Mouse (Mus musculus): ENCODE measurements around the gene Naa25. TPM values are rescaled to one million over a fixed set of nuclear protein-coding genes. Genes with fewer than 3 reads are reported as not detected.

The Naa25 gene
- polyA plus RNA-seq, 1 experiment from 2014 or later = 41.8 TPM

DNA sequence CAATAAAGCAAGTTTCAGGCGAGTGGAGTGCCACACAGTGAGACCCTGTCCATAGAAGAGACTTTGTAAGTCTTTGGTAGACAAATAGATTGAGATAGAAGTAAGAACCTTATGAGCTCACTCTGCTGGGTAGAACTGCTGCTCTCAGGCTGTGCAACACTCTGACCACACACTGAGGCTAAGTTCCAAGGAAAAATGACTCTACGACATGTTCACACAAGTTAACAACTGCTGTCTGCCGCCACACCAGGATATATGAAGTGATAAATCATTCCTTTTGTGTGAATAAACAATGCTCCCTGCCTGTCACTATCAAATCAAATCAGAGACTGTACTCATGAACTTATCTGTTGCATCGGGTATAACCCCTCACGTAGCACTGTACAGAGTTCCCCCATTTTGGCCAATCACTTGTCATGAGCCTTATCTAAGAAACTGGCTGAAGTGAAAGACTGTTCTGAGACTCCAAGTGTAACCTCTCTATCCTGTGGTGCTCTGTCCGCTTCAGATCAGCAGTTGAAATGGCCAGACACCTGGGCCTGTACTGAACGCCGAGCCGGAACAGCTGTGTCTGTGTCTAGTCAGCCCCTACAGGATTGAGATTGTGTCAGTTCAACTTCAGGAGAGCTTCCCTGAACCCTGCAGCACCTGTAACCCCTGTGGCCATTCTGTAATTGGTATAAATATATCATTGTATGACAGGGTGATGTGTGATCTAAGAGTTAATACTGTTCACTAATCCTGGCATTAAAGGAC lies 58.0 kb downstream of the Naa25 start:
- WGBS = 78% methylated on average over 9 of the region's 9 CpGs
- ATAC-seq (ENCODE audit: insufficient number of reproducible peaks, insufficient read depth, low FRiP score, low TSS enrichment) = no peak
- Histone ChIP-seq H3K4me3 (no peak overlapping the region), H3K27ac (no peak overlapping the region), H3K9ac (no peak overlapping the region), H3K4me2 (replicated peaks) (no peak overlapping the region), H3K9me3 (no peaks in the 10 kb centered on the region), H3K36me3 (no peaks in the 10 kb centered on the region), H3K4me1 (peaks cover 20% of the 10 kb centered on the region), H3K27me3 (no peaks in the 10 kb centered on the region)

DNA sequence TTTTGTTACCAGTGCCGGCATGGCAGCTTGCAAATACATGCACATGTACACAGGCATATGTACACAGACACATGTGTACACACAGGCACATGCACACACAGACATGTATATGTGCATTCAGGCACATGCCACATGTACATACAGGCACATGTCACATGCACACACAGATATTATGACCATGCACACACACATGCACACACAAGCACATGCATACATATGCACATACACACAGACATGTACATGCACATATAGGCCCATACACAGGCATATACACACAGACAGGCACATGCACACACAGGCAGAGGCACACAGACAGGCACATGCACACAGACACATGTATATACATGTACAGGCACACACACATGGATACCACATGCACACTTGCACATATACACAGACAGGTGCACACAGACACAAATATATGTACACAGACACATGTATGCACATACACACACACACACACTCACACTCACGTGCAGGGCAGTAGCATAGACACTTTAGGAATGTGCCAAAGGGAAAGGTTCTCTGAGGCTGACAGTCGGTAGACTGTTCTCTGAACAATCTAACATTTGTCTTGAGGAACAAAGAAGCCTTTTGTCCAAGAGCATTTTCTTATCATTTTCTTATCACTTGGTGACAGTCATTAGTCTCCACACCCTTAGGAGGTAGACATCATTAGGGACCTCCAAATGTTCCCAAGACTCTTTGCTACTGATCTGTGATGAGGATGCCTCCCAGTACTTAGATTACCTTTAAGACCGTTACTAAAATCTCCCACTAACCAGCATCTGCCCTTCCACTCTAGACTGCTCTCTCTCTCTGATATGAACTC lies 63.8 kb downstream of the Naa25 start:
- no peaks in the 10 kb centered on the region for H3K4me1 ChIP-seq
- no peak for ATAC-seq (ENCODE audit: insufficient number of reproducible peaks, insufficient read depth, low FRiP score, low TSS enrichment)
- WGBS = 39% methylated on average over 4 of the region's 4 CpGs
- no peak overlapping the region for H3K27ac ChIP-seq
- no peaks in the 10 kb centered on the region for H3K9me3 ChIP-seq
- no peak overlapping the region for H3K4me3 ChIP-seq
- H3K9ac ChIP-seq = no peak overlapping the region
- H3K4me2 ChIP-seq (replicated peaks) = no peak overlapping the region
- no peaks in the 10 kb centered on the region for H3K36me3 ChIP-seq
- no peaks in the 10 kb centered on the region for H3K27me3 ChIP-seq

DNA sequence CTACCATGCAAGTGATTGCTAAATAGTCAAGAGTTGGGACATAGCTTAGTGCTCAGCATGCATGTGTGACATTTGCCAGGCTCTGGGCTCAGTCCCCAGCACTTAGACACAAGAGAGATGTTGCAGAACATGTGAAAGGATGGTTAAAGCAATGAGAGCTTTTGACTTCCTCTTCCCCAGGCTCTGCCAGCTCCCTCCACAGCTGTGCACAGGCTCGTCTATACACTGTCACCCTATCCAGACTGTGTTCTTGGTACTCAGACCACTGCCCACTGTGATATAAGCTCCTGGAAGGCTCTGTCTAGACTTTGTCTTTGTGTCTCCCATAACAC lies 64.4 kb downstream of the Naa25 start:
- WGBS = 8% methylated on average over 1 of the region's 1 CpGs
- Histone ChIP-seq H3K36me3 (no peaks in the 10 kb centered on the region), H3K27me3 (no peaks in the 10 kb centered on the region), H3K4me2 (replicated peaks) (no peak overlapping the region), H3K9ac (no peak overlapping the region), H3K4me3 (no peak overlapping the region), H3K9me3 (no peaks in the 10 kb centered on the region), H3K27ac (no peak overlapping the region), H3K4me1 (no peaks in the 10 kb centered on the region)
- no peak for ATAC-seq (ENCODE audit: insufficient number of reproducible peaks, insufficient read depth, low FRiP score, low TSS enrichment)

DNA sequence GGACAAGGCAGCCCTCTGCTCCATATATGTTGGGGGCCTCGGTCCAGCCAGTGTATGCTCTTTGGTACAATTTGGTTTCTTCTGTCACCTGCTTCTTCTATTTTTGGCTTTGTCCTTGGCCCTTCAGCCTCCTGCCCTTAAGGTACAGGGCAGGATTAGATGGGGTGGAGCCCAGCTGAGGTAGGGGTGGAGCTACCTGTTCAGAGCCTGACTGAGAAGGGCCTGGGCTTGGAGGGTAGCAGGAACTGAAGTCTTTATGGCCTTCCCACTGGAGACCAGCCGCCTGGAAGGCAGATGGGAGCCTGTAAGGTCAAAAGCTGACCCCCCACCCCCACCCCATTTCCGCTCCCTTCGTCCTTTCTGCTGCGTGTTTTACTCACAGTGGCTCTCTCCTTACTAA lies 65.2 kb downstream of the Naa25 start:
- no peak for ATAC-seq (ENCODE audit: insufficient number of reproducible peaks, insufficient read depth, low FRiP score, low TSS enrichment)
- Histone ChIP-seq H3K27me3 (no peaks in the 10 kb centered on the region), H3K9ac (no peak overlapping the region), H3K27ac (no peak overlapping the region), H3K9me3 (no peaks in the 10 kb centered on the region), H3K4me3 (no peak overlapping the region), H3K4me2 (replicated peaks) (no peak overlapping the region), H3K36me3 (no peaks in the 10 kb centered on the region), H3K4me1 (no peaks in the 10 kb centered on the region)
- 49% methylated on average over 5 of the region's 5 CpGs for WGBS

DNA sequence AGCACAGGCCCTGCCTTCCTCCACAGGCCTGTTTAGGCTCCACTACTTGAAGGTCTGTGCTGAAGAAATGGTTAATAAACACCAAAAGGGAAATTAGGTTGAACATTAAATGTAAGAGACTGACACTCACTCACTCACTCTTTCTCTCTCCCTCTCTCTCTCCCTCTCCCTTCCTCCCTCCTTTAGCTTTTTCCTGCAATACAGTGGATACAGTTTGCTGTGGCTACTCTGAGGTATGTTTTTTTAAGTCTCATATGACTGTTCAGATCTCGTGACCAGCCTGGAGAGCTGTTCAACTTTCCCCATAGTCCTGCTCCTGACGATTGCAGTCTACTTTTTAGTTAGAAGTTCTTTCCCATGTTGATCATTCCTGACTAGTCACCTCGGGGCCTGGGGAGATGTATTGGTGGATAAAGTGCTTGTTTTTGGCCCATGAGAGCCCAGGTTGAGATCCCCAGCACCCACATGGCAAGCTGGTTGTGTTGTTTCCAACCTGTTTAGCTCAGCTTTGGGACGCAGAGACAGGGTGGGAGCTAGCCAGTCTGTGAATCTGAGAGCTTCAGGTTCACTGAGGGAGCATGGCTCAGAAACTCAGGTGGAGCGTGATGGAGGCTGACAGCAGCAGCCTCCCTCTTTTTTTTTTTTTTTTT lies 66.0 kb downstream of the Naa25 start:
- no peak for ATAC-seq (ENCODE audit: insufficient number of reproducible peaks, insufficient read depth, low FRiP score, low TSS enrichment)
- 57% methylated on average over 5 of the region's 5 CpGs for WGBS
- H3K4me1 ChIP-seq = no peaks in the 10 kb centered on the region
- no peak overlapping the region for H3K9ac ChIP-seq
- H3K27ac ChIP-seq = no peak overlapping the region
- no peaks in the 10 kb centered on the region for H3K27me3 ChIP-seq
- no peak overlapping the region for H3K4me2 ChIP-seq (replicated peaks)
- no peaks in the 10 kb centered on the region for H3K36me3 ChIP-seq
- H3K9me3 ChIP-seq = no peaks in the 10 kb centered on the region
- no peak overlapping the region for H3K4me3 ChIP-seq

DNA sequence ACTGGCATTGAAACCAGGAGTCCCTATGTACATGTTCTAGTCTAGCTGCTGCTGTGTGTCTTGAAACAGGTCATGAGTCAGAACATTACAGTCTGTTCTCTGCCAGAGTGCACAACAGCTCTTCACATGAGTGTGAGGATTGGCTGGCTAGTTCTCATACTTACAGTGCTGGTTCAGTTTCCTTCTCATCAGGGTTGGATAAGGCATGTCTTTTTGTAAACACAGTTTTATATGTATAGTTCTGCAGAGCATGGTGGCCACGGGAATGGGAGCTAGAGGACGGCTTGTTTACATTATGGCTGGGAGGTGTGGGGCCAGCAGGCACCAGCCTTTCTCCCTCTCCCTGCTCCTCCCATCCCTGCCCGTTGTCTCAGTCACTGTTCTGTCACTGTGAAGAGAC lies 71.8 kb downstream of the Naa25 start:
- no peak for ATAC-seq (ENCODE audit: insufficient number of reproducible peaks, insufficient read depth, low FRiP score, low TSS enrichment)
- H3K9me3 ChIP-seq = no peaks in the 10 kb centered on the region
- no peaks in the 10 kb centered on the region for H3K36me3 ChIP-seq
- no peak overlapping the region for H3K27ac ChIP-seq
- H3K27me3 ChIP-seq = no peaks in the 10 kb centered on the region
- H3K4me1 ChIP-seq = no peaks in the 10 kb centered on the region
- 30% methylated on average over 3 of the region's 3 CpGs for WGBS
- no peak overlapping the region for H3K9ac ChIP-seq
- H3K4me2 ChIP-seq (replicated peaks) = no peak overlapping the region
- H3K4me3 ChIP-seq = no peak overlapping the region

DNA sequence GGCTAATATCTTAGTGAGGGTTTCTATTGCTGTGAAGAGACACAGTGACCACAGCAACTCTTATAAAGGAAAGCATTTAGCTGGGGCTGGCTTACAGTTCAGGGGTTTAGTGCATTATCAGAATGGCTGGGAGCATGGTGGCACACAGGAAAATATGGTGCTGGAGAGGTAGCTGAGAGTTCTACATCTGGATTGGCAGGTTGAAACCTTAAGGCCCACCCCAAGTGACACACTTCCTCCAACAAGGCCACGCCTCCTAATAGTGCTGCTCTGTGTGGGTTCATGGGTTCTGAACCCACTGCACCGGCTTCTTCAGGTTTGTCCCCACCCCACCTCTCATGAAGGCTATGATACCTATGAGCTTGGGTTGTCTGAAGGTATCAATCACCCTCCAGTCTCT lies 74.7 kb downstream of the Naa25 start:
- no peak overlapping the region for H3K4me2 ChIP-seq (replicated peaks)
- no peaks in the 10 kb centered on the region for H3K27me3 ChIP-seq
- H3K9me3 ChIP-seq = no peaks in the 10 kb centered on the region
- no peak for ATAC-seq (ENCODE audit: insufficient number of reproducible peaks, insufficient read depth, low FRiP score, low TSS enrichment)
- H3K4me1 ChIP-seq = no peaks in the 10 kb centered on the region
- H3K27ac ChIP-seq = no peak overlapping the region
- 78% methylated on average over 2 of the region's 2 CpGs for WGBS
- H3K9ac ChIP-seq = no peak overlapping the region
- no peaks in the 10 kb centered on the region for H3K36me3 ChIP-seq
- no peak overlapping the region for H3K4me3 ChIP-seq

DNA sequence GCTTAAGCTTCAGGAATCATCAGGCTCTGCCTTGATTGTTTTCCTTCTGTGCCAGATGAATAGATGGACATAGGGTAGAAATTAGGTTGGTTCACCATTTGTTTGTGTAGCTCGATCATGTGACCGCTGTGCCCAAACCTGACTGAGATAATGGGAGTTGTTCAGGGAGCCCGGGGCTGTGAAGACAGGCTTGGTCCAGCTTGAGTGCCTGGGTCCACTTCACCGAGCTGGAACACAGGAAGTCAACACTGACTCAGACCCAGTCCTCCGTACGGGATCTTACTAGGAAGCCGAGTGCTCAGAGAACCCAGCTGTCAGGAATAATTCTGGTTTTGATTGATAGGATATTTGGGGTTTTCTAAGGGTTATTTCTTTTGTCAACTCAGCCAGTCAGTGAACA lies 76.9 kb downstream of the Naa25 start:
- no peak for ATAC-seq (ENCODE audit: insufficient number of reproducible peaks, insufficient read depth, low FRiP score, low TSS enrichment)

DNA sequence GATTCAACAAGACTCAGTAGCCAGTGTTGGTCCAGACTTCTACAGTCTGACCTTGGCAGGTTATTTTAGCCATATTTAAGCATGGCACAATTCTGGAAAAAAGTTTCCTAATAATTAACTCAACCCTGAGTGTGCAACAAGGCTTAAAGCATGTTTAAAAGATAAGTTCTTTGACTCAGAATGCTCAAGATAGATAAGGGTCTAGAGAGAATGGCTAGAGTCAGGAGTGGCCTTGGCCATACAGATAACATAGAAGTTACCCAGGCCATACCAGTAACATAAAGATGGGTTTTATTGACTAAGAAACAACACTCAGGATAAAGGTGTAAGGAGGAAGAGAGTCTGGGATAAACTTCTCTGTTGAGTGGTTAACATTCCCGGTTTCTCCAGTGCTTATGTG lies 78.3 kb downstream of the Naa25 start:
- no peak overlapping the region for H3K27ac ChIP-seq
- no peaks in the 10 kb centered on the region for H3K9me3 ChIP-seq
- H3K4me2 ChIP-seq (replicated peaks) = no peak overlapping the region
- H3K4me3 ChIP-seq = no peak overlapping the region
- ATAC-seq (ENCODE audit: insufficient number of reproducible peaks, insufficient read depth, low FRiP score, low TSS enrichment) = no peak
- no peak overlapping the region for H3K9ac ChIP-seq
- no peaks in the 10 kb centered on the region for H3K4me1 ChIP-seq
- H3K27me3 ChIP-seq = no peaks in the 10 kb centered on the region
- H3K36me3 ChIP-seq = no peaks in the 10 kb centered on the region
- 78% methylated on average over 1 of the region's 1 CpGs for WGBS

More for the DNA sequence above, 76.9 kb downstream of the Naa25 start:
- Histone ChIP-seq H3K9ac (no peak overlapping the region), H3K36me3 (no peaks in the 10 kb centered on the region), H3K27ac (no peak overlapping the region), H3K27me3 (no peaks in the 10 kb centered on the region), H3K4me2 (replicated peaks) (no peak overlapping the region), H3K4me1 (no peaks in the 10 kb centered on the region), H3K9me3 (no peaks in the 10 kb centered on the region), H3K4me3 (no peak overlapping the region)
- WGBS = 68% methylated on average over 7 of the region's 7 CpGs

DNA sequence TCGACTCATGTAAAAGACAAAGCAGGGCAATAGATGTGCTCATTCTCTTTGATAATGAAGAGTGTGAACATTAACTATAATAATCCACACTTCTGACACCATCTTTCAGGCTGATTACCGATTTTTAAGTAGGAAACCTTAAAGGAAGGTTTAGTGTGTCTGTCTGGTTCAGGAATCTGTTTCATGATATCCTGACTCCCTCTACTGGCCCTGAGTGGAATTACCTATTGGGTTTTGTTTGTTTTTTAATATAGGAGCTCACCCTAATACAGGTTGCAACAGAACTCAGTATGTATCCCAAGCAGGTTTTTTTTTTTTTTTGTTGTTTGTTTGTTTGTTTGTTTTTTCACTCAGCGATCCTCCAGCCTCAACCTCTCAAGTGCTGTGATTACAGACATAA lies 79.9 kb downstream of the Naa25 start:
- no peak overlapping the region for H3K27ac ChIP-seq
- H3K4me1 ChIP-seq = no peaks in the 10 kb centered on the region
- no peak overlapping the region for H3K9ac ChIP-seq
- H3K4me2 ChIP-seq (replicated peaks) = no peak overlapping the region
- 34% methylated on average over 3 of the region's 3 CpGs for WGBS
- no peaks in the 10 kb centered on the region for H3K36me3 ChIP-seq
- ATAC-seq (ENCODE audit: insufficient number of reproducible peaks, insufficient read depth, low FRiP score, low TSS enrichment) = no peak
- H3K9me3 ChIP-seq = no peaks in the 10 kb centered on the region
- H3K4me3 ChIP-seq = no peak overlapping the region
- H3K27me3 ChIP-seq = no peaks in the 10 kb centered on the region

DNA sequence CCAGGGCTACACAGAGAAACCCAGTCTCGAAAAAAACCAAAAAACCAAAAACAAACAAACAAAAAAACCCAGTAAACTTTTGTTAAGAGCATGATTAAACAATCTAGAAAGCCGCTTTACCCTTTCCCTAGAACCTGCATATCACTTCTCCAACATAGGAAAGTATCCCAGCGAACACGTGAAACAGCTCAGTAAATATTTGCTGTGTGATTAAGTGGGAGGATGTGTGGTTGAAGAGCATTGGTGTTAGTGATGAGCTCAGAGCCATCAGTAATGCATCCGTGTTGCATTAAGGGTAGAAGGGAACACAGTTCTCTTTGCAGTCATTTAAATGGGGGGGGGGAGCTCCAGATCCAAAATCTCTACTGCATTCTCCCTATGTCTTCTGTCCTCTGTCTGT lies 87.1 kb downstream of the Naa25 start:
- no peak for ATAC-seq (ENCODE audit: insufficient number of reproducible peaks, insufficient read depth, low FRiP score, low TSS enrichment)
- Histone ChIP-seq H3K4me2 (replicated peaks) (no peak overlapping the region), H3K9me3 (no peaks in the 10 kb centered on the region), H3K4me1 (no peaks in the 10 kb centered on the region), H3K27ac (no peak overlapping the region), H3K36me3 (no peaks in the 10 kb centered on the region), H3K4me3 (no peak overlapping the region), H3K9ac (no peak overlapping the region), H3K27me3 (no peaks in the 10 kb centered on the region)
- 82% methylated on average over 5 of the region's 5 CpGs for WGBS

DNA sequence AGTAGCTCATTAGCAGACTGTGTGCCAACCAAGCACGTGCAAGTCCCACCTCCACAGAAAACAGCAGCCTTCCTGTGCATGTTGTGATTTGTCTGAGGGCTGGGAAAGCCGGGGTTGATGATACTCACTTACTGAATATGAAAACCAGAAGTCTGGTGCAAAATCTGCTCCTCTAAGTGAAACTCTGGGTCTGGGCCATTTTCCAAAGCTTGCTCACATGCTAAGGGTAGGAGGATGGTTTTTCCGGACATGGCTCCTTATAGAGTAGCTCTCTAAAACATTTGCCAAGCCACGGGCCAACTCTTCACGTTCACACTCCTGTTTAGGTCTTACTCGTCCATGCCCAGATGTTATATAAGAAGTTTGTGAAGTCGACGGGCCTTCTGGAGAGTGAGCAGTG lies 95.6 kb downstream of the Naa25 start:
- no peak for ATAC-seq (ENCODE audit: insufficient number of reproducible peaks, insufficient read depth, low FRiP score, low TSS enrichment)
- Histone ChIP-seq H3K9me3 (no peaks in the 10 kb centered on the region), H3K36me3 (no peaks in the 10 kb centered on the region), H3K4me1 (no peaks in the 10 kb centered on the region), H3K9ac (no peak overlapping the region), H3K4me2 (replicated peaks) (no peak overlapping the region), H3K27me3 (no peaks in the 10 kb centered on the region), H3K4me3 (no peak overlapping the region), H3K27ac (no peak overlapping the region)
- 59% methylated on average over 8 of the region's 8 CpGs for WGBS
